Mouse (Mus musculus) MN1 (cell line): Measurements from ENCODE around the gene Hsd17b14.
"Not testable (repeated sequence)": the region's sequence is repeated elsewhere in the genome, so short reads cannot be mapped to it uniquely, and the experiment has no call there.

Experiments
- DNase-seq: peaks from one replicate; pipeline ENCODE4 v3.0.0-alpha.2; 2016; ENCODE audit warnings: low spot score

The Hsd17b14 gene

DNA sequence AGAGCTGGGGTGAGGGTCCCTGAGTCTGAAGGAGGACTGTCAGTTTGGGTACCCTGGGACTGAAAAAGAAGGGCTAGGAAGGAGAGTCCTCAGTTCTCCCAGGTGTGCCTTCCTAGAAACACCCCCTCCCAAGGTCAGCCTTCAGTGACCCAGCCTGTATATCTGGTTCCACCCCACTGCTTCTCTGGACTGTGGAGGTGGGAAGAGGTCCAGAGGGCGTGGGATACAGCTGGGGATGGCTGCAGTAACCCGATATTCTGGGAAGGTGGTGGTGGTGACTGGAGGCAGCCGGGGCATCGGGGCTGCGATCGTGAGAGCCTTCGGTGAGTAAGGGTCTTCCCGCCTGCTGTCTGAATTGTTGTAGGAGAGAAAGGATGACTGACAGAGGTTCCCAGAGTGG, at the start of gene Hsd17b14:
Hsd17b14 (plus strand) TSS at position 150 of the 400 bp plus-strand sequence.
- no peak for DNase-seq

DNA sequence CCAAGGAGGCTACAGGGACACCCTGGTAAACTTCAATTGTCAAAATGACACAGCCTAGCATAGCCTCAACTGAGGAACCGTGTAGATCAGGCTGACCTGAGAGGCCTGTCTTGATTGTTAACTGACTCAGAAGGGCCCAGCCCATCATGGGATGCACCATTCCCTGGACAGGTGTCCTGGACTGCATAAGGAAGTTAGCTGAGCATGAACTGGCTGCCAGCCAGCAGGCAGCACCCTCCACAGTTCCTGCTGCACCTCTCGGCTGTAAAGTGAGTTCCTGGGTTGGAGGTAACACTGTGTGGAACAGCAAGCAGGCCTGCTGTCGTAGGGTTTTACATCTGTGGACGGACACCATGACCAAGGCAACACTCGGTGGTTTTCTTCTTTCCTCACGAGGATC, 47.1 kb upstream of the Hsd17b14 start:
- no peak for DNase-seq

DNA sequence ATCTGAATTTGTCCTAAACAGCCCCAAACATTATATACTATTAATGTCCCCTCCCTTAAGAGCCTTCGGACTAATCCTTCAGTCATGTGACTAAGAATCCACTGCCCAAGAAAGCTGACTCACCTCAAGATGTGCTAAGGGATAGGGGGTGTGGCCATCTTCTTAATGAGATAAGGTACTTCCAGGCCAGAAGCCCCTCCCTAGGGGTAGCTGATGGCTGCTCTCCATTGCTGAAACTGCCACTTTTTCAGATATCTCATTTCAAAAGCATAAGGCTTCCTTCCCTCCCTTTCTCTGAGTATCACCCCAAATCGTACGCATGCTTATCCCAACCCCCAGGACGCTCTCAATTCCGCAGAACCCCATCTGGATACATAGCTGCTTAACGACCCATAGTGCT, 46.1 kb upstream of the Hsd17b14 start:
- DNase-seq = no peak

- DNase-seq = no peak
Measured at GRCm38 (mm10) chr7:45509181-45509882, 45.4 kb upstream of the Hsd17b14 start.

DNA sequence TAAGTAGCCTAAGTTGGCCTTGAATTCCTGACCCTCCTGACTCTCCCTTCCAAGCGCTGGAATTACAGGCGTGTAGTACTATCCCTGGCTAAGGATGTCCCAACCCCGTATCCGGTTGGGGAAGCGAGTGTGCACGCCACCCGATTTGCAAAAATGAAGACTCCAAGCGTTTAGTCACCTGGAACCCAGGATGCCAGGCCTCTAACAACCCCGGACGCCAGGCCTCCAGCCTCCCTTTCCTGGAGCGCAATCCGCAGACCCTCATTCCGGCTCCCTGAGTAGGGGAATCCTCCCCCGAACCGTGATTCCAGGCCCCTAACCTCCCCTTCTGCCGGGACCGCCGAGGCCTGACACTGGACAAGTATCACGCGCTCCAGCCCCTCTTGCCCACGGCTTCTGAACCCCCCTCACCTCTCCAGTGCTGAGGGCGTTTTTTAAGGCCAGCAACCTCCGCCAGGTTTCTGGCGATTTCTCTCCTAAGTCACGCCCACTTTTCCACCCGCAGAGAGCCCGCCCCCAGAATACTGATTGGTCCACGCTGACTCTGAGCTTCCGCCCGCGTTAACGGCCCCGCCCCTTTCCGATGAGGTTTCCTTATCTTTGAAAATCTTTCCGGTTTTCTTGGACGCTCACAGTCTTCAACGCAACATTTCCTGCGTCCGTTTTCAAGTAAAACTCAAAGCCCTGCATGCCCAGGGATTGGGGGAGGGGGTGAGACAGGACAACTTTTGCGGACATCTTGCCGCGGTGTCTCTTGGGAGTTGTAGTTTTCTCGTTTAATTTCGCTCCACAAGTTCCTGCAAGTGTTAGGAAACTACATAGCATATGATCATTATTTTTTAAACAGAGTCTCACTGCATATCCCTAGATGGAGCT, 44.5 kb upstream of the Hsd17b14 start, which contains the start of gene Nucb1:
Nucb1 (minus strand) TSS at position 495 of the 876 bp plus-strand sequence.
- DNase-seq = peak; percentile 92

DNA sequence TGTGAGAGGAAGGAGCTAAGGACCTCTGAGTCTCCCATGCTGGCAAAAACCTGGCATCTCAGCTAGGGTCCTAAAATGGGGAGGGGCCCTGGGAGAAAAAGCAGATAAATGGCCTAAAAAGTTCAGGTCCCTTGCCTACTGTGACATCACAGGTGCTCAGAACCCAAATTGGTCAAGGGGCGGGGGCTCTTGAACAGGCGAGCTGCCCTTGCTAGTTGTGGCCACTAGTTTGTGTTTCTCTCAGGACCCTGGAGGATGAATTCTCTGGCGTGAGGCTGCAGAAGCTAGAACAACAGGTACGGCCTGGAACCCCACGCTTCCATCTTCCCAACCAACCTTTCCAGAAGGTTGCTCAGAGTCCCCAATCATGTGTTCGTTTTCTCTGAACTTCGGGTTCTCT, 40.3 kb upstream of the Hsd17b14 start:
- DNase-seq = no peak

DNA sequence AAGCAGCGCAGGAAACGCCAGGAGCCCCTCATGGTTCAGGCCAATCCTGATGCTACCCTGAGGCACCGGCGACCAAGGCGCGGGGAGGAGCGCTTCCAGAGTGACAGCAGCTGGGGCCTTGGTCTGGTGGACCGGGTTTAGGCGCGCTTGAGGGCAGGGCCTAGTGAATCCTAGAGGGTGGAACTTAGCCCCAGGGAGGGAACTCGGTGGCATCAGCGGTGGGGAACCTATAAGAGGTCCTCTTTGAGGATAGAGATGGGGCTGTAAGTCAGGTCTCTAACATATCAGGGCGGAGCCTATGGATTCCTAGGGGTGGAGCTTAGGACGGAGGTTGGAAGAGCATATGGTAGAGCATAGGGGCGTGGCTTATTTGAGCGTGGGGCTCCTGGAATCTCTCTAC, 39.3 kb upstream of the Hsd17b14 start:
- DNase-seq = peak; percentile 55

GRCm38 (mm10) chr7:45516846-45517245, 37.8 kb upstream of the Hsd17b14 start:
- not testable (repeated sequence) for DNase-seq

DNA sequence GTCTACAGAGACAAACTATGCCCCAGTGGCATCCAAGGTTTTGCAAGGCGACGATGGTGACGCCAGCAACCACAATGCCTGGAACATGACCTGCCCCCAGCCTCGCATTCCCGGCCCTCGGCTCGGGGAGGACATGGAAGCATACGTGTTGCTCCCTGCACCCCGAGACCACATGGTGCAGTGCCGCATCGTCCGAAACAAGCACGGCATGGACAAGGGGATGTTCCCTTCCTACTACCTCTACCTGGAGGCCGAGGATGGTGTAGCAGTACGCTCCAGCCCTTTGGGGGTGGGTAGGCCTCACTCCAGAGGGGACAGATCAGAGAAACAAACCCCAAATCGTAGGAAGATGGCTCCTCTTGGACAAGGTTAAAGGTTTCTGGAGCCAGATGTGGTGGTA, 36.1 kb upstream of the Hsd17b14 start:
- no peak for DNase-seq

- no peak for DNase-seq
Measured at GRCm38 (mm10) chr7:45519345-45520120, 35.2 kb upstream of the Hsd17b14 start.

GRCm38 (mm10) chr7:45520605-45521004, 34.1 kb upstream of the Hsd17b14 start:
- DNase-seq = no peak

DNA sequence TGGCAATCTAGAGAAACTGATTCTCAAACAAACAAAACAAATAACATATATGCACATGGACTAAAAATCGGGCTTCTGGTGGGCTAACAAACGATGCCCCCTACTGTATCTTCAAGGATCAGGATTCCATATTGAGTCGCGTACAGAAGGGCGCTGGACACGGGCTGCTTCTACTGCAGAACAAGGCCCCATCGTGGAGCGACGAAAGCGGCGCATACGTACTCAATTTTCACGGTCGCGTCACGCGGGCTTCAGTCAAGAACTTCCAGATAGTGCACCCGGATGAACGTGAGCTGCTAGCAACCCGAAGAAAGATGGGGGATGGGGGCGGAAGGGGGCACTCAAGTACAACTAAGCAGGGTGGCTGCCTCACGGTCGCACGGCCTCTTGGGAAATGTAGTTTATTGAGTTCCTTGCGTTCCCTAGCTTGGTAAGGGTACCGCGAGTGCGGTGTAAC, 32.9 kb upstream of the Hsd17b14 start:
- DNase-seq = peak; percentile 88

DNA sequence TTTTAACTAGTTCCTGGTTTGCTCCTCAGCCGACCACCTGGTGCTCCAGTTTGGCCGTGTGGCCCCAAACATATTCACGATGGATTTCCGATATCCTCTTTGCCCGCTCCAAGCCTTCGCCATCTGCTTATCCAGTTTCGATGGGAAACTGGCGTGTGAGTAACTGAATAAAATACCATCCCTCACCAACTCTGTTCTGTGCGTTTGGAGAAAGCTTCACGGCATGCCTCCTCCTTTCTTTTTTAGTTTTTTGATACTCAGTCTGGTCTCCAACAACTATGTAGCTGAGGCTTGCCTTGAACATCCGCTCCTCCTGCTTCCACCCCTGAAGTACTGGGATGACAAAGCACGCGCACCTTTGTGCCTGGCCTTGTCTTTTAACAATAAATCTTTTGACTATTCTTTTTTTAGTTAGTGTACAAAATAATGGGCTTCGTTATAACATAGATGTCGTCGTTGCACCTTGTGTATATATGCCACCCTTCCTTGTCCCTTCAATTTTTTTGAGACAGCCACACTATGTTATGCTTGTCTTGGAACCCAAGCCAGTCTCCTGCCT, 32.4 kb upstream of the Hsd17b14 start:
- no peak for DNase-seq

GRCm38 (mm10) chr7:45522957-45523676, 31.6 kb upstream of the Hsd17b14 start:
- DNase-seq = peak; percentile 62

- DNase-seq = peak; percentile 33
Measured at GRCm38 (mm10) chr7:45523678-45524170, 31.0 kb upstream of the Hsd17b14 start.

GRCm38 (mm10) chr7:45524841-45525621, 29.7 kb upstream of the Hsd17b14 start:
- DNase-seq = peak; percentile 59

DNA sequence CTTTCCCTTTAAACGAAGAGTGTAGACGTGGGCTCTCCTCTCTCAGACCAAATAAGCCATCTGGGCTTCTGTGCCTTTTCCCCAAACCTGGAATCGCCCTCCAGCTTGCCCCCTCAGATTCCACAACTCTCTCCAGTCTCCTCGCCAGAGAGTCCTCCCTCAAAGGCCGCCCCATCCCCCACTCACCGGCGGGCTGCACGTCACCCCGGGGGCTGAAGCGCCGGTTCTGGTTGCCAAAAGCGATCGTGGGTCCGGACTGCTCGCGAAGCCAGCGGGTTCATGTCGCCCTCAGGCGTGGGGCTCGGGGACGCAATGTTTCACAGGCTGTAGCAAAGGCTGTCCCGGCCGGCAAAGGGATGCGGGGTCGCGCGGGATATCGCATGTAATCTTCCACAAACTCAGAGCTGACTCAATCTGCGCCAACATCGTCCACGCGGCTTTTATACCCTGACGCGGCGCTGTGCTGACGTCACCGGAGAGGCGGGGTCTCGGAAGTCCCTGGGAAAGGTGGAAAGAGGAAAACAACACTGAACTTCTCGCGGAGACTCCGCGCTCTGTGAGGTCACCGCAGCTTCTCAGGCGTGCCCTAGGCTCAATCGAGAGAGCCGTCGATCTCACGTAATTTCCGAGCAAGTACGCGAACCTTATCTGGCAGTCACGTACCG, 28.8 kb upstream of the Hsd17b14 start, which contains the start of the genes Ppp1r15a and Plekha4:
Ppp1r15a (minus strand) TSS at position 460 of the 665 bp plus-strand sequence.
Plekha4 (plus strand) TSS at position 522 of the 665 bp plus-strand sequence.
- DNase-seq = peak; percentile 96

GRCm38 (mm10) chr7:45526474-45527120, 28.1 kb upstream of the Hsd17b14 start:
- peak; percentile 56 for DNase-seq

DNA sequence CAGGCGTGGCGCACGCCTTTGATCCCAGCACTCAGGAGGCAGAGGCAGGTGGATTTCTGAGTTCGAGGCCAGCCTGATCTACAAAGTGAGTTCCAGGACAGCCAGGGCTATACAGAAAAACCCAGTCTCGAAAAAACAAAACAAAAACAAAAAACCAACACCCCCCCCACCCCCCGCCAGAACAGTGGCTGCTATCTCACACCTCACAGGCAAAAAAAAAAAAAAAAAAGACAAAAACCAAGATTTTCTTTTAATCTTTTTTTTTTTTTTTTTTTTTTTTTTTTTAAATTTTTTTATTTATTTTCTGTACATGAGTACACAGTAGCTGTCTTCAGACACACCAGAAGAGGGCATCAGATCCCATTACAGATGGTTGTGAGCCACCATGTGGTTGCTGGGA, 27.5 kb upstream of the Hsd17b14 start:
- DNase-seq = not testable (repeated sequence)
